Mouse (Mus musculus): ENCODE results near the gene Trap1. TPM values are rescaled to one million over a fixed set of nuclear protein-coding genes. Genes with fewer than 3 reads are reported as not detected.

Gene Trap1
- total RNA-seq, 1 experiment = 157 TPM

DNA sequence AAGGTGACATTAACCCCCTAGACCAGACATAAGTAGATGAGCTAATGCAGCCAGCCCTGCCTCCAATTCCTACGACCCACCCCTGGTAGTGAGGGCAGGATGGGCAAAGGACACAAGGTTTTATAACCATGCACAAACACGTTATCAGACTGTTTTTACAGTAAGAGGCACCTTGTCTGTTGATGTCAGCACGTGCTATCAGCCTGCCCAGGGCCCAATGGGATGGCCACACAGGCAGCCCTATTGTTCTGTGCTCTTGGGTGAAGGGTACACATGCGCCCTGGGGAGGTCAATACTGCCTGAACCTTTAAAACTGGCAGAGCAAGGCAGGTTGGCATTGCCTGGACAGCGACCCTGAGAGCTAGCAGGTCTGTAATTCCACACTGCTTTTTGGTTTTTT lies 40.8 kb downstream of the Trap1 start, which contains the start of gene Dnase1:
Dnase1 (plus strand) TSS at position 136 of the 400 bp plus-strand sequence.
- no peak within 1 kb of the TSS for H3K27ac ChIP-seq (ENCODE audit: insufficient read depth, low read depth, low read length, poor library complexity, severe bottlenecking)
- H3K4me3 ChIP-seq (ENCODE audit: insufficient read depth in 1 of 2, low read depth in 1 of 2, low read length in 2 of 2, poor library complexity in 1 of 2, severe bottlenecking in 1 of 2) = no peak within 1 kb of the TSS
- peaks cover 39% of the 10 kb centered on the region for H3K36me3 ChIP-seq (ENCODE audit: control insufficient read depth, insufficient read depth, low read length, poor library complexity, severe bottlenecking)
- DNase-seq (ENCODE audit: low read depth, low spot score) = no peak
- peaks cover 3 to 12% of the 10 kb centered on the region in 2 experiments; a peak in 2 of 4 replicates for H3K4me1 ChIP-seq (ENCODE audit: control insufficient read depth in 2 of 2, insufficient read depth in 2 of 2, low read length in 2 of 2, poor library complexity in 1 of 2)
- no peak for TF ChIP-seq HCFC1 (IDR thresholded peaks at IDR 0.05; ENCODE audit: borderline replicate concordance, insufficient read depth, low read length)
- no peak for TF ChIP-seq ZC3H11A (IDR thresholded peaks at IDR 0.05; ENCODE audit: borderline replicate concordance, low read depth, low read length)
- TF ChIP-seq MAFK (IDR thresholded peaks at IDR 0.05; ENCODE audit: insufficient read depth, low read depth, low read length) = no peak
- no peak for TF ChIP-seq ZNF384 (IDR thresholded peaks at IDR 0.05; ENCODE audit: low read depth, low read length)
- TF ChIP-seq CHD2 (IDR thresholded peaks at IDR 0.05; ENCODE audit: low read depth, low read length) = no peak
- in situ Hi-C loops (cut with MboI; ENCODE audit: low sequenced_read_pairs in 2 of 2, unreplicated experiment in 2 of 2) = no loop called here
- H3K9ac ChIP-seq (ENCODE audit: insufficient read depth, low read depth, low read length, poor library complexity, severe bottlenecking) = no peak within 1 kb of the TSS
- no peaks in the 10 kb centered on the region for H3K9me3 ChIP-seq (ENCODE audit: control insufficient read depth, insufficient read depth, low read depth, low read length)

GRCm38 (mm10) chr16:4035575-4035974 lies 42.1 kb downstream of the Trap1 start:
- Histone ChIP-seq H3K4me1 (ENCODE audit: control insufficient read depth in 2 of 2, insufficient read depth in 2 of 2, low read length in 2 of 2, poor library complexity in 1 of 2) (peaks cover 6 to 13% of the 10 kb centered on the region in 2 experiments; a peak in 2 of 4 replicates), H3K9ac (ENCODE audit: insufficient read depth, low read depth, low read length, poor library complexity, severe bottlenecking) (no peak overlapping the region), H3K9me3 (ENCODE audit: control insufficient read depth, insufficient read depth, low read depth, low read length) (no peaks in the 10 kb centered on the region), H3K4me3 (ENCODE audit: insufficient read depth in 1 of 2, low read depth in 1 of 2, low read length in 2 of 2, poor library complexity in 1 of 2, severe bottlenecking in 1 of 2) (no peak overlapping the region), H3K36me3 (ENCODE audit: control insufficient read depth, insufficient read depth, low read length, poor library complexity, severe bottlenecking) (peaks cover 37% of the 10 kb centered on the region), H3K27ac (ENCODE audit: insufficient read depth, low read depth, low read length, poor library complexity, severe bottlenecking) (no peak overlapping the region)
- in situ Hi-C loops (cut with MboI; ENCODE audit: low sequenced_read_pairs in 2 of 2, unreplicated experiment in 2 of 2) = no loop called here
- no peak for DNase-seq (ENCODE audit: low read depth, low spot score)
- TF ChIP-seq CHD2 (IDR thresholded peaks at IDR 0.05; ENCODE audit: low read depth, low read length) (no peak), ZNF384 (IDR thresholded peaks at IDR 0.05; ENCODE audit: low read depth, low read length) (no peak), ZC3H11A (IDR thresholded peaks at IDR 0.05; ENCODE audit: borderline replicate concordance, low read depth, low read length) (no peak), MAFK (IDR thresholded peaks at IDR 0.05; ENCODE audit: insufficient read depth, low read depth, low read length) (no peak), HCFC1 (IDR thresholded peaks at IDR 0.05; ENCODE audit: borderline replicate concordance, insufficient read depth, low read length) (no peak)

DNA sequence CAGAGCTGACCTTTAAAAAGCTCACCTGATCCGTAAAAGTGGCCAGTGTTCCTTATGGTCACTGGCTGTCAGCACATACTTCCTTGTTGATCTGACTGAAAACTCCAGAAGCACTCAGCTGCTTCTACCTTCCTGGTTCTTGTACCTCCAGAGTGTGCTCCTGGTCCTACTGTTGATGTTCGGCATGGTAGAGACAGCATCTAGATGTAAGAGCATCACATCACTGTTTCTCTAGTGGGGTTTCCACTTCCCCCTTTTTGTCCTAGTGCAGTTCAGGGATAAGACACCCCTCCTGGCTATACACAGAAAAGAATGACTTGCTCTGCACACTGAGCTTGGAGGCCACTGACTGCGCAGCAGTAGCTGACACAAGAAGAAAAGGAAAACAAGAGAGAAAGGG lies 43.2 kb downstream of the Trap1 start:
- DNase-seq (ENCODE audit: low read depth, low spot score) = no peak
- no peak for TF ChIP-seq HCFC1 (IDR thresholded peaks at IDR 0.05; ENCODE audit: borderline replicate concordance, insufficient read depth, low read length)
- no peak for TF ChIP-seq ZC3H11A (IDR thresholded peaks at IDR 0.05; ENCODE audit: borderline replicate concordance, low read depth, low read length)
- no peak for TF ChIP-seq ZNF384 (IDR thresholded peaks at IDR 0.05; ENCODE audit: low read depth, low read length)
- no peak for TF ChIP-seq MAFK (IDR thresholded peaks at IDR 0.05; ENCODE audit: insufficient read depth, low read depth, low read length)
- no peak for TF ChIP-seq CHD2 (IDR thresholded peaks at IDR 0.05; ENCODE audit: low read depth, low read length)

GRCm38 (mm10) chr16:4033971-4034370 lies 43.7 kb downstream of the Trap1 start:
- no peak overlapping the region for H3K4me3 ChIP-seq (ENCODE audit: insufficient read depth in 1 of 2, low read depth in 1 of 2, low read length in 2 of 2, poor library complexity in 1 of 2, severe bottlenecking in 1 of 2)
- no peak for TF ChIP-seq CHD2 (IDR thresholded peaks at IDR 0.05; ENCODE audit: low read depth, low read length)
- no peak for TF ChIP-seq HCFC1 (IDR thresholded peaks at IDR 0.05; ENCODE audit: borderline replicate concordance, insufficient read depth, low read length)
- TF ChIP-seq ZNF384 (IDR thresholded peaks at IDR 0.05; ENCODE audit: low read depth, low read length) = no peak
- TF ChIP-seq ZC3H11A (IDR thresholded peaks at IDR 0.05; ENCODE audit: borderline replicate concordance, low read depth, low read length) = no peak
- no peak for TF ChIP-seq MAFK (IDR thresholded peaks at IDR 0.05; ENCODE audit: insufficient read depth, low read depth, low read length)
- peaks cover 6 to 25% of the 10 kb centered on the region in 2 experiments; a peak in 2 of 4 replicates for H3K4me1 ChIP-seq (ENCODE audit: control insufficient read depth in 2 of 2, insufficient read depth in 2 of 2, low read length in 2 of 2, poor library complexity in 1 of 2)
- H3K9me3 ChIP-seq (ENCODE audit: control insufficient read depth, insufficient read depth, low read depth, low read length) = no peaks in the 10 kb centered on the region
- peaks cover 25% of the 10 kb centered on the region for H3K36me3 ChIP-seq (ENCODE audit: control insufficient read depth, insufficient read depth, low read length, poor library complexity, severe bottlenecking)
- DNase-seq (ENCODE audit: low read depth, low spot score) = no peak
- in situ Hi-C loops (cut with MboI; ENCODE audit: low sequenced_read_pairs in 2 of 2, unreplicated experiment in 2 of 2) = no loop called here
- no peak overlapping the region for H3K27ac ChIP-seq (ENCODE audit: insufficient read depth, low read depth, low read length, poor library complexity, severe bottlenecking)
- H3K9ac ChIP-seq (ENCODE audit: insufficient read depth, low read depth, low read length, poor library complexity, severe bottlenecking) = no peak overlapping the region

More for the DNA sequence above, 43.2 kb downstream of the Trap1 start:
- Histone ChIP-seq H3K27ac (ENCODE audit: insufficient read depth, low read depth, low read length, poor library complexity, severe bottlenecking) (no peak overlapping the region), H3K36me3 (ENCODE audit: control insufficient read depth, insufficient read depth, low read length, poor library complexity, severe bottlenecking) (peaks cover 30% of the 10 kb centered on the region), H3K4me3 (ENCODE audit: insufficient read depth in 1 of 2, low read depth in 1 of 2, low read length in 2 of 2, poor library complexity in 1 of 2, severe bottlenecking in 1 of 2) (no peak overlapping the region), H3K9ac (ENCODE audit: insufficient read depth, low read depth, low read length, poor library complexity, severe bottlenecking) (no peak overlapping the region), H3K9me3 (ENCODE audit: control insufficient read depth, insufficient read depth, low read depth, low read length) (no peaks in the 10 kb centered on the region), H3K4me1 (ENCODE audit: control insufficient read depth in 2 of 2, insufficient read depth in 2 of 2, low read length in 2 of 2, poor library complexity in 1 of 2) (peaks cover 6 to 20% of the 10 kb centered on the region in 2 experiments; a peak in 2 of 4 replicates)
- in situ Hi-C loops (cut with MboI; ENCODE audit: low sequenced_read_pairs in 2 of 2, unreplicated experiment in 2 of 2) = no loop called here

All from ES-E14 (cell line).